Mouse (Mus musculus) ES-E14 (cell line): ENCODE results near the gene Olfr462.

Source experiments
- CHD2 ChIP-seq: IDR thresholded peaks from 2 replicates; pipeline ENCODE4 v1.6.1; 2014; ENCODE audit warnings: mild to moderate bottlenecking, low read depth, low read length, inconsistent platforms
- MAFK ChIP-seq: IDR thresholded peaks from 2 replicates; pipeline ENCODE4 v1.6.1; 2014; ENCODE audit warnings: mild to moderate bottlenecking, low read depth, low read length, inconsistent platforms; ENCODE audit not compliant: insufficient read depth
- ZNF384 ChIP-seq: IDR thresholded peaks from 2 replicates; pipeline ENCODE4 v1.6.1; 2012; ENCODE audit warnings: low read depth, low read length, inconsistent platforms

DNA sequence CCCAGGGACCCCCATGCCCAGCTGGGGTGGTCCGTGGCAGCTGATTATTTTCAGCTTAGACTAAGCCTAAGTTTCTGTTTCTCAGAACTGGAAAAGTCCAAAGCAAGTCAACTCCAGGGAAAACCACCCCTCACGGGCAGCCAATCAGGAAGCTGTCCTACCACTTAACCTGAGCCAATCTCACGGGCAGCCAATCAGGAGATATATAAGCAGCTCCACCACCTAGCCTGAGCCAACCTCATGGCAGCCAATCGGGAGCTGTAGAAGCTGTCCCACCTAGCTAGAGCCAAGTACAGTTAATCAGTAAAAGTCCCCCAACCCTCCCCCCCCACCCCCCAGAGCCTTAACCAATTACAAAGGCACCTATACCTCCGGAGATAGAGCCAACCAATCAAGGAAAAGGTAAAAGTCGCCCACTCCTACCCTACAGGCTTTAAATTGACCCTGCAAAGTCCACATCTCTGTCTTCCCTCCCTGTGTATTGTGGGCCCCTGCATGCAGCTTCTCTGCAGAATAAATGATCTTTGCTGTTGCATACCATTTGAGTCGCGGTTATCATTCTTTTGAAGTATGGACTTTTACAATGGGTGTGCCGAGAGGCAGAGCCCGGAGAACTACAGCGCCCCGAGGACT is 45.0 kb downstream of the Olfr462 start:
- TF ChIP-seq MAFK, result no peak
- no peak for TF ChIP-seq ZNF384
- TF ChIP-seq CHD2, result no peak
